Mouse (Mus musculus) embryonic facial prominence, embryonic 12.5 days (tissue): ENCODE measurements around the gene Pabpc4. TPM values are rescaled to one million over a fixed set of nuclear protein-coding genes. Genes with fewer than 3 reads are reported as not detected.
"Not testable (repeated sequence)": the region's sequence is repeated elsewhere in the genome, so short reads cannot be mapped to it uniquely, and the experiment has no call there.

ENCODE experiments used
- ATAC-seq: fragments of 200-750 bp; cut with Nextera tagmentation; 2 replicates; pipeline ENCODE4 v1.8.0; 2017; ENCODE audit not compliant: insufficient number of reproducible peaks, insufficient read depth, low FRiP score, low TSS enrichment
- H3K27ac ChIP-seq: fragments of 300-500 bp; sonication (generic); 2 replicates; pipeline ENCODE4 v1.5.1; 2016; ENCODE audit warnings: mild to moderate bottlenecking
- H3K27me3 ChIP-seq: fragments of 300-500 bp; sonication (generic); 2 replicates; pipeline ENCODE4 v1.6.1; 2016; ENCODE audit warnings: mild to moderate bottlenecking, moderate library complexity
- H3K36me3 ChIP-seq: fragments of 300-500 bp; sonication (generic); 2 replicates; pipeline ENCODE4 v1.6.1; 2016; ENCODE audit warnings: mild to moderate bottlenecking
- H3K4me1 ChIP-seq: fragments of 300-500 bp; sonication (generic); 2 replicates; pipeline ENCODE4 v1.6.1; 2016
- H3K4me2 ChIP-seq: fragments of 300-500 bp; sonication (generic); replicated peaks from 2 replicates; pipeline ENCODE4 v1.6.1; 2016; ENCODE audit warnings: mild to moderate bottlenecking, moderate library complexity
- H3K4me3 ChIP-seq: fragments of 300-500 bp; sonication (generic); 2 replicates; pipeline ENCODE4 v1.5.1; 2016; ENCODE audit warnings: mild to moderate bottlenecking
- H3K9ac ChIP-seq: fragments of 300-500 bp; sonication (generic); 2 replicates; pipeline ENCODE4 v1.6.1; 2016; ENCODE audit warnings: mild to moderate bottlenecking, moderate library complexity
- H3K9me3 ChIP-seq: fragments of 300-500 bp; sonication (generic); 2 replicates; pipeline ENCODE4 v1.6.1; 2016; ENCODE audit warnings: mild to moderate bottlenecking, moderate library complexity
- WGBS: fragments of 180-500 bp; shearing (Covaris S2); methylation state at CpG from one replicate; pipeline ENCODE4 v1.1.7; 2016; 5-methylcytosine and 5-hydroxymethylcytosine counted together
- polyA plus RNA-seq: library from polyadenylated mRNA; unstranded; fragments of >200 nt; fragmentation: Nextera tagmentation; extraction: Ambion mirVana; gene quantifications from 2 replicates; pipeline ENCODE4 v1.2.1, GENCODE M21; 2016

Pabpc4 gene
- polyA plus RNA-seq, 1 experiment from 2014 or later: 44.1 TPM

GRCm38 (mm10) chr4:123308292-123308691 lies 46.1 kb downstream of the Pabpc4 start:
- no peaks in the 10 kb centered on the region for H3K27me3 ChIP-seq
- no peak overlapping the region for H3K9ac ChIP-seq
- H3K27ac ChIP-seq: no peak overlapping the region
- no peaks in the 10 kb centered on the region for H3K4me1 ChIP-seq
- WGBS: 47% methylated on average over 3 of the region's 3 CpGs
- H3K9me3 ChIP-seq: no peaks in the 10 kb centered on the region
- peaks cover 12% of the 10 kb centered on the region for H3K36me3 ChIP-seq
- no peak for ATAC-seq
- no peak overlapping the region for H3K4me2 ChIP-seq
- H3K4me3 ChIP-seq: no peak overlapping the region

GRCm38 (mm10) chr4:123311845-123312244 lies 49.7 kb downstream of the Pabpc4 start:
- Histone ChIP-seq H3K4me1 (no peaks in the 10 kb centered on the region), H3K4me3 (no peak overlapping the region), H3K27ac (no peak overlapping the region), H3K27me3 (no peaks in the 10 kb centered on the region), H3K9me3 (no peaks in the 10 kb centered on the region), H3K9ac (no peak overlapping the region), H3K36me3 (no peaks in the 10 kb centered on the region), H3K4me2 (no peak overlapping the region)
- WGBS: 66% methylated on average over 7 of the region's 7 CpGs
- no peak for ATAC-seq

GRCm38 (mm10) chr4:123313010-123313409 lies 50.9 kb downstream of the Pabpc4 start:
- Histone ChIP-seq H3K4me2 (no peak overlapping the region), H3K9me3 (no peaks in the 10 kb centered on the region), H3K36me3 (no peaks in the 10 kb centered on the region), H3K4me3 (no peak overlapping the region), H3K27ac (no peak overlapping the region), H3K9ac (no peak overlapping the region), H3K27me3 (no peaks in the 10 kb centered on the region), H3K4me1 (no peaks in the 10 kb centered on the region)
- ATAC-seq: no peak
- WGBS: 86% methylated on average over 6 of the region's 6 CpGs

GRCm38 (mm10) chr4:123314497-123314896 lies 52.3 kb downstream of the Pabpc4 start:
- Histone ChIP-seq H3K36me3 (no peaks in the 10 kb centered on the region), H3K27me3 (no peaks in the 10 kb centered on the region), H3K4me3 (no peak overlapping the region), H3K27ac (no peak overlapping the region), H3K9me3 (no peaks in the 10 kb centered on the region), H3K4me1 (no peaks in the 10 kb centered on the region), H3K9ac (no peak overlapping the region), H3K4me2 (no peak overlapping the region)
- 87% methylated on average over 3 of the region's 3 CpGs for WGBS
- no peak for ATAC-seq

GRCm38 (mm10) chr4:123322910-123323309 lies 60.8 kb downstream of the Pabpc4 start:
- peak overlapping the region; percentile 28 for H3K4me3 ChIP-seq
- H3K27ac ChIP-seq, ATAC-seq, H3K36me3 ChIP-seq, H3K4me1 ChIP-seq, H3K9ac ChIP-seq, H3K9me3 ChIP-seq: not testable (repeated sequence)
- 12% methylated on average over 30 of the region's 38 CpGs for WGBS
- H3K4me2 ChIP-seq: peak overlapping the region; percentile 48
- peaks cover 28% of the 10 kb centered on the region for H3K27me3 ChIP-seq

GRCm38 (mm10) chr4:123323534-123323933 lies 61.4 kb downstream of the Pabpc4 start, which contains the start of gene Oxct2a:
Gene Oxct2a (minus strand): TSS chr4:123323634.
- no peaks in the 10 kb centered on the region for H3K9me3 ChIP-seq
- no peak within 1 kb of the TSS for H3K9ac ChIP-seq
- H3K27ac ChIP-seq: no peak within 1 kb of the TSS
- WGBS: 15% methylated on average over 13 of the region's 13 CpGs
- ATAC-seq: no peak
- peak within 1 kb of the TSS; percentile 28 for H3K4me3 ChIP-seq
- H3K27me3 ChIP-seq: peaks cover 28% of the 10 kb centered on the region
- no peaks in the 10 kb centered on the region for H3K36me3 ChIP-seq
- no peaks in the 10 kb centered on the region for H3K4me1 ChIP-seq
- peak within 1 kb of the TSS; percentile 48 for H3K4me2 ChIP-seq

GRCm38 (mm10) chr4:123326087-123326486 lies 63.9 kb downstream of the Pabpc4 start:
- no peak for ATAC-seq
- H3K36me3 ChIP-seq: no peaks in the 10 kb centered on the region
- 69% methylated on average over 3 of the region's 3 CpGs for WGBS
- no peak overlapping the region for H3K4me3 ChIP-seq
- no peaks in the 10 kb centered on the region for H3K4me1 ChIP-seq
- H3K27me3 ChIP-seq: peaks cover 25% of the 10 kb centered on the region
- H3K9me3 ChIP-seq: no peaks in the 10 kb centered on the region
- H3K27ac ChIP-seq: no peak overlapping the region
- no peak overlapping the region for H3K9ac ChIP-seq
- H3K4me2 ChIP-seq: no peak overlapping the region

GRCm38 (mm10) chr4:123327630-123328029 lies 65.5 kb downstream of the Pabpc4 start:
- Histone ChIP-seq H3K36me3 (no peaks in the 10 kb centered on the region), H3K4me1 (no peaks in the 10 kb centered on the region), H3K27me3 (peaks cover 17% of the 10 kb centered on the region), H3K9me3 (no peaks in the 10 kb centered on the region), H3K9ac (no peak overlapping the region), H3K27ac (no peak overlapping the region), H3K4me3 (no peak overlapping the region), H3K4me2 (no peak overlapping the region)
- 55% methylated on average over 3 of the region's 3 CpGs for WGBS
- ATAC-seq: no peak

- Histone ChIP-seq H3K9me3 (no peaks in the 10 kb centered on the region), H3K4me3 (no peak overlapping the region), H3K4me1 (no peaks in the 10 kb centered on the region), H3K36me3 (no peaks in the 10 kb centered on the region), H3K4me2 (no peak overlapping the region), H3K27me3 (peaks cover 7% of the 10 kb centered on the region; the same call in 1 of the 2 replicates), H3K9ac (no peak overlapping the region), H3K27ac (no peak overlapping the region)
- no peak for ATAC-seq
- WGBS: 74% methylated on average over 6 of the region's 6 CpGs
Measured at GRCm38 (mm10) chr4:123328946-123329345, 66.8 kb downstream of the Pabpc4 start.

- no peak overlapping the region for H3K27ac ChIP-seq
- no peaks in the 10 kb centered on the region for H3K27me3 ChIP-seq
- no peaks in the 10 kb centered on the region for H3K9me3 ChIP-seq
- WGBS: 61% methylated on average over 5 of the region's 5 CpGs
- H3K4me3 ChIP-seq: no peak overlapping the region
- ATAC-seq: no peak
- no peak overlapping the region for H3K4me2 ChIP-seq
- no peaks in the 10 kb centered on the region for H3K4me1 ChIP-seq
- no peak overlapping the region for H3K9ac ChIP-seq
- no peaks in the 10 kb centered on the region for H3K36me3 ChIP-seq
Measured at GRCm38 (mm10) chr4:123331326-123331725, 69.2 kb downstream of the Pabpc4 start.

- not testable (repeated sequence) for H3K4me1 ChIP-seq, H3K27me3 ChIP-seq, ATAC-seq, H3K4me3 ChIP-seq, H3K9me3 ChIP-seq, H3K4me2 ChIP-seq, H3K36me3 ChIP-seq, H3K27ac ChIP-seq, H3K9ac ChIP-seq
- WGBS: 80% methylated on average over 1 of the region's 1 CpGs
Measured at GRCm38 (mm10) chr4:123331961-123332360, 69.8 kb downstream of the Pabpc4 start.

- Histone ChIP-seq H3K4me2 (no peak overlapping the region), H3K4me3 (no peak overlapping the region), H3K27ac (no peak overlapping the region), H3K36me3 (no peaks in the 10 kb centered on the region), H3K9me3 (no peaks in the 10 kb centered on the region), H3K9ac (no peak overlapping the region), H3K27me3 (no peaks in the 10 kb centered on the region), H3K4me1 (no peaks in the 10 kb centered on the region)
- no peak for ATAC-seq
- WGBS: 98% methylated on average over 4 of the region's 4 CpGs
Measured at GRCm38 (mm10) chr4:123333151-123333550, 71.0 kb downstream of the Pabpc4 start.

GRCm38 (mm10) chr4:123334177-123334576 lies 72.0 kb downstream of the Pabpc4 start:
- no peak overlapping the region for H3K9ac ChIP-seq
- 57% methylated on average over 3 of the region's 3 CpGs for WGBS
- H3K27ac ChIP-seq: no peak overlapping the region
- H3K4me3 ChIP-seq: no peak overlapping the region
- no peaks in the 10 kb centered on the region for H3K4me1 ChIP-seq
- H3K4me2 ChIP-seq: no peak overlapping the region
- no peak for ATAC-seq
- no peaks in the 10 kb centered on the region for H3K27me3 ChIP-seq
- H3K9me3 ChIP-seq: no peaks in the 10 kb centered on the region
- no peaks in the 10 kb centered on the region for H3K36me3 ChIP-seq
